Mouse (Mus musculus): ENCODE measurements around the gene March1. TPM values are rescaled to one million over a fixed set of nuclear protein-coding genes. Genes with fewer than 3 reads are reported as not detected.

March1 gene
- polyA plus RNA-seq, 1 experiment: 0.09 TPM

DNA sequence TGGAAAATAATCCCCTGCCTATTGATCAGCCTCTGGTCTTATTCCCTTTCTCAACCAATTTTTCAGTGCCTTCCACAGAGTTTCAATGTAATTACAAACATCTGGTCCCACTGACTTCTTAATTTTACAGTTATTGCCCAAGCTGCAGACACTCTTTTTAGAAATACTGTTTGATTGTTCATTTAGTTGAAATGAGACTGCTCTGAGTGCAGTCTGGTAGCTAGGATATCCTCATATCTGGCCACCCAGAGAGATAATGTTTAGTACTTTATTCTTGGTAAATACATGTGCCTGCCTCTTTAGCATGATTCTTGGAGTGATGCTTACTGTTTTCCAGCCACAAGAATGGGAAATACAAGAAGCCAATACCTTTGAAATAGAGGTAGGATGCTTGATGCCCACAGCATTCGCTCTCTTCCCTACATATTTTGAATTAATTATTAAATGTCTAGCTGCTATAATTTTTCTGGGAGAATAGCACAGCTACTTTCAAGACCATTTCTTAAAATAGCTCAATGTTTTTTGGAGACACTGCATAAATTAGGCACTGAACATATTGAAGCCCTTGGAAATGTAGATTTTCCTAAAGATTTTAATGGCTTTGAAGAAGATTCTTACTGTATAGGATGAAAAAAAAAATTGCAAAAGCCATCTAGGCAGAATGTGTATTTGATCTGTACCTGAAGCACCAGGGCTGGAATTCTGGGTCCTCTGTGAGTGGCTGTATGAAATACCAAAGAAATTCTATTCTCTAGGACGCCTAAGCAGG lies 549.9 kb downstream of the March1 start:
- TF ChIP-seq GATA1 (IDR thresholded peaks at IDR 0.05; ENCODE audit: borderline replicate concordance, low read length) (no peak), FLI1 (IDR thresholded peaks at IDR 0.05; ENCODE audit: low read length) (no peak)
- no peaks in the 10 kb centered on the region for H3K27me3 ChIP-seq (replicated peaks)
- H3K9me3 ChIP-seq: peaks cover 5% of the 10 kb centered on the region; the same call in 1 of the 2 replicates
- no peaks in the 10 kb centered on the region for H3K36me3 ChIP-seq (replicated peaks; ENCODE audit: low read length)
- no peaks in the 10 kb centered on the region for H3K4me1 ChIP-seq
- H3K4me3 ChIP-seq (replicated peaks): no peak overlapping the region

DNA sequence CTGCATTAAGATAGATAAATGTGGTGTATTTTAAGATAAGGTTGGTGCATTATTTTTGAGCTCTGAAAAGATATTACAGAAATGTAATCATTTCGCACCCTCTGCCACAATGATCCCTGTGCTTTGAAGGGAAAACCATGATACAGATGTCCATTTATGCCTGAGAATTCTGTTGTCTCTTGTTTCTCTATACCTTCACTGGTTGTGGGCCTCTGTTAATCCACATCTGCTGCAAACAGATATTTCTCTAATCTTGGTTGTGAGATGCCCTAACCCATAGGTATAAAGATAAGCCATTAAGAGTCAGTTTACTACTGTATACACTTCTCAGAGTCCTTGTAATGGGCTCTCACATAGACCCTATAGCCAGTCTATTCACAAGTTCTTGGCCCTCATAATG lies 561.6 kb downstream of the March1 start:
- Histone ChIP-seq H3K27me3 (replicated peaks) (no peaks in the 10 kb centered on the region), H3K4me3 (replicated peaks) (no peak overlapping the region), H3K9me3 (no peaks in the 10 kb centered on the region), H3K36me3 (replicated peaks; ENCODE audit: low read length) (no peaks in the 10 kb centered on the region), H3K4me1 (no peaks in the 10 kb centered on the region)
- no peak for TF ChIP-seq GATA1 (IDR thresholded peaks at IDR 0.05; ENCODE audit: borderline replicate concordance, low read length)
- TF ChIP-seq FLI1 (IDR thresholded peaks at IDR 0.05; ENCODE audit: low read length): no peak

DNA sequence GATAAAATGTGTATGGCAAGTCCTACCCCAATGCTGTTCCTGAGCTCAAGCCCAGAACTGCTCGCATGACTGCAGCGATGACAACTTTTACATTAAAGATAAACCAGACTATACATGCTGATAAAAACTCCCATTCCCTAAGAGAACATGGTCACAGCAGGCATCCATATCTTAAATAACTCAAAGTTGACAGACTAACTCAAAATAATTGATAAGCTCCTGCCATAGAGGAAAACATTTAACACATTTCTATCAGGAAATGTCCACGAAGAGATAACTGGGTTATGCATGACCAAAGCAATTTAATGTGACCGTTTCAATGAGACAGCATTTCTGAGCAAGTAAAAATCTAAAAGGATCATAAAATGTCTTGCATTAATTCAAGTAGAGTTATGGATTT lies 563.6 kb downstream of the March1 start:
- TF ChIP-seq FLI1 (IDR thresholded peaks at IDR 0.05; ENCODE audit: low read length) (no peak), GATA1 (IDR thresholded peaks at IDR 0.05; ENCODE audit: borderline replicate concordance, low read length) (no peak)
- H3K4me1 ChIP-seq: no peaks in the 10 kb centered on the region

DNA sequence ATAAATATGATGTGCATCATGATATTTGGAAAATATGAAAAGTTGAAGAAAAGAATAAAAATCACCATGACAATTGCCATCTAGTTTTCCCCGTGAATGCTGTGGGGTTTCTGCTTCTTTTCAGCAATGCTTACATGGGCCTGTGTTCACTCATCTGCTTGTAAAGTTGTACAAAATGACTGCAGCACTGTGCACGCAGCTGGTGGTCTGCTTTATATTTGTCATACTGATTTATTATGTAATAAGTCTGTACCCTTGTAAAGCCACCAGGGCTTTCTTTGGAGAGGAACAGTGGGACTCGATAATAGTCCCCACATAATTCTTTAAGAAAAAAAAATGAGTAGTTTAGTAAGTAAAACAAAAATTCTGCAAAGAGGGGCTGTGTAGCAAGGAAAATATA lies 564.6 kb downstream of the March1 start:
- no peaks in the 10 kb centered on the region for H3K9me3 ChIP-seq
- H3K4me1 ChIP-seq: no peaks in the 10 kb centered on the region
- no peaks in the 10 kb centered on the region for H3K36me3 ChIP-seq (replicated peaks; ENCODE audit: low read length)
- no peak overlapping the region for H3K4me3 ChIP-seq (replicated peaks)
- H3K27me3 ChIP-seq (replicated peaks): no peaks in the 10 kb centered on the region
- TF ChIP-seq GATA1 (IDR thresholded peaks at IDR 0.05; ENCODE audit: borderline replicate concordance, low read length) (no peak), FLI1 (IDR thresholded peaks at IDR 0.05; ENCODE audit: low read length) (no peak)

More for the DNA sequence above, 563.6 kb downstream of the March1 start:
- no peaks in the 10 kb centered on the region for H3K36me3 ChIP-seq (replicated peaks; ENCODE audit: low read length)
- H3K9me3 ChIP-seq: no peaks in the 10 kb centered on the region
- H3K4me3 ChIP-seq (replicated peaks): no peak overlapping the region
- no peaks in the 10 kb centered on the region for H3K27me3 ChIP-seq (replicated peaks)

DNA sequence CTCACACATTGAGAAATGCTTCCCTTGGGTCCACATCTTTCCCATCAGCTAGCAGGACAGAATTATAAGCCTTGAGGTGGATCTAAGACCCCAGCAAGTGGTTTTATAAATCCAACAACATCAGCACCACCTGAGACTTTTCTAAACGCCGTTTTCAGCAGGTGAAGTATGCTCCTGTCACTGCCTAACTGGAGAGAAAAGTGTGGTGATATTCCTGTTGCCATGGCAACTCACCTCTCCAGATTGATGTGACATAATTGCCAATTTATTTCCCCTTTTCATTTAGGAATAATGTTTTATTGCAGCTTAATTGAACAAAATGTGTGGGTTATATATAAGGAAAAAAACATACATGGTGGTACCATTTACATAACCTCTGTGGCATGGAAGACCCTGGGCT lies 565.8 kb downstream of the March1 start:
- Histone ChIP-seq H3K27me3 (replicated peaks) (no peaks in the 10 kb centered on the region), H3K36me3 (replicated peaks; ENCODE audit: low read length) (no peaks in the 10 kb centered on the region), H3K9me3 (no peaks in the 10 kb centered on the region), H3K4me3 (replicated peaks) (no peak overlapping the region), H3K4me1 (no peaks in the 10 kb centered on the region)
- no peak for TF ChIP-seq GATA1 (IDR thresholded peaks at IDR 0.05; ENCODE audit: borderline replicate concordance, low read length)
- TF ChIP-seq FLI1 (IDR thresholded peaks at IDR 0.05; ENCODE audit: low read length): no peak

DNA sequence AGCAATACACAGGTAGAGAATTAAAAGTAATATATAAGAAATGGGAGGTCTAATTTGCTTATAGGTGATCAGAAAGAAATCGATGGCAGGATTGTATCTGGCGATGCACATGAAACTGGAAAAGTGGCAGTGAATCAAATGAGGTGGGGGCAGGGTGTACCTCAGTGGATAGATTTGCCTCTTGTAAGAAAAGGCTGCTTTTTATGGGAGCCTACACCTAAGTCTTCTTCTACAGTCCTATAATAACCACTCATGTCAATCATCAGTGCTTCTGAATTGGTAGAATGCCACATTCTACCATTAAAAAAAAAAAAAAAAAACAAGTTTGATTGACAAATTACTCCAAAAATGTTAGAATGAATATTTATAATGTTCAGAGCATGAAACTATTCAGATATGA lies 567.5 kb downstream of the March1 start:
- Histone ChIP-seq H3K36me3 (replicated peaks; ENCODE audit: low read length) (no peaks in the 10 kb centered on the region), H3K4me1 (no peaks in the 10 kb centered on the region), H3K9me3 (no peaks in the 10 kb centered on the region), H3K4me3 (replicated peaks) (no peak overlapping the region), H3K27me3 (replicated peaks) (no peaks in the 10 kb centered on the region)
- TF ChIP-seq GATA1 (IDR thresholded peaks at IDR 0.05; ENCODE audit: borderline replicate concordance, low read length) (no peak), FLI1 (IDR thresholded peaks at IDR 0.05; ENCODE audit: low read length) (no peak)

DNA sequence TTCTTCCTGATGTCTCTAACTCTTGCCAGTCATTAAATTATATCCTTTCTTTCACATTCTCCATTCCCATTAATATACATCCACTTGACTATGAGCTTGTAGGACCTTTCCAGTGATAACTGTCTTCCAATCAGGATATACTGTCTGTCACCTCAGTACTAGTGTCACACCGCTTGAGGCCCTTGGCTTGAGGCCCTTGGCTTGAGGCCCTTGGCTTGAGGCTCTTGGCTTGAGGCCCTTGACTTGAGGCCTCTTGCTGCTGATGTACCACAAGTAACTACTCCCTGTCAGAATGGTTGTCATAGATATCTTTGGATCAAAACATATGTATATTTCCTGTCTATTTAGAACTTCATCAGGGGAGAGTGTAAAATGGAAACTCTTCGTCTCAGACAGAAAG lies 576.7 kb downstream of the March1 start:
- no peaks in the 10 kb centered on the region for H3K36me3 ChIP-seq (replicated peaks; ENCODE audit: low read length)
- no peaks in the 10 kb centered on the region for H3K4me1 ChIP-seq
- H3K9me3 ChIP-seq: no peaks in the 10 kb centered on the region
- TF ChIP-seq FLI1 (IDR thresholded peaks at IDR 0.05; ENCODE audit: low read length) (no peak), GATA1 (IDR thresholded peaks at IDR 0.05; ENCODE audit: borderline replicate concordance, low read length) (no peak)
- H3K4me3 ChIP-seq (replicated peaks): no peak overlapping the region
- no peaks in the 10 kb centered on the region for H3K27me3 ChIP-seq (replicated peaks)

DNA sequence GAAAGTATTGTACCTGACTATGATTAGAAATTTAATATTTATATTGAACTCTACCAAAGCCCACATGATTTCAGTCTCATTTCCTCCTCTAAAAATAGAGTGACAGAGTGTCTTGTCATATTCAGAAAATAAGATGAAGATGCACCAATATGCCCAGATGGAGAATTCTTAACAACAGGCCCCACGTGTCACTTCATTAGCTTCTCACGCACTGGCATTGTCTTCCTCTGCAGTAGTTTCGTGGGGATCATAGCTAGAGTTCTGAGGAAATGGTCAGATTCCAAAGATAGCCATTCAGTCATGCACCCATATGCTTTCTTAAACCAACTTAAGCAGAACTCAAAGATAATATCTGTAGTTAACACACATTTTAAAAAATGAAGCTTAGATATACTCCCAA lies 582.5 kb downstream of the March1 start:
- no peak for TF ChIP-seq GATA1 (IDR thresholded peaks at IDR 0.05; ENCODE audit: borderline replicate concordance, low read length)
- no peak for TF ChIP-seq FLI1 (IDR thresholded peaks at IDR 0.05; ENCODE audit: low read length)

DNA sequence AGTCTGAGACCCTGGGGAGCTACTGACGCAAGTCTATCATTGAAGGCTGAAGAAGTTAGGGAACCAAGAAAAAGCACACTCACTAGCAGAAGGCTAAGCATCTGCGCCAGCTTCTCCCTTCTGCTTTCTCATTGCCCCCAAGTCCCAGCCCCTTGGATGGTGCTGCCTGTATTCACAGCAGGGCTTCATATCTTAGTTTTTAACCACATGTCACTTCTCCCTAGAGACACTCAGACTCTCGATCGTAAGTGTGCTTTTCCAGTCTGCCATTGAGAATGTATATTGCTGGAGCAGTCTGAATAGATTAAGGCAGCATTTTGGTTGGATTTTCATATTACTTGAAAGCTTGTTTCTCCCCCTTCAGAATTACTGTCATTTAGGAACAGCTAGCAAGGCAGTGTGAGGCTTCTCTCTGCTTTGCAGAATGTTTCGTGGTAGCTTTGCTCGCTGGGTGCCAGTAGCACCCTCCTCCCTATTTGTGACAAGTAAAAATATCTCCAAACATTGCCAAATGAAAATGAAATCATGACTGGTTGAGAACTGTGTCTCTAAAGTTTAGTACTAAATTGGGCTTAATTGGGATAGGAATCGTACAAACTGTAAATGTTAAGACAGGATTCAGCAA lies 586.2 kb downstream of the March1 start:
- H3K9me3 ChIP-seq: 0 out of 2 replicates have a peak, but pooled peaks cover 3% of the 10 kb centered on the region
- no peaks in the 10 kb centered on the region for H3K27me3 ChIP-seq (replicated peaks)
- H3K4me3 ChIP-seq (replicated peaks): no peak overlapping the region
- H3K4me1 ChIP-seq: no peaks in the 10 kb centered on the region
- TF ChIP-seq FLI1 (IDR thresholded peaks at IDR 0.05; ENCODE audit: low read length): no peak
- no peaks in the 10 kb centered on the region for H3K36me3 ChIP-seq (replicated peaks; ENCODE audit: low read length)

More for the DNA sequence above, 582.5 kb downstream of the March1 start:
- Histone ChIP-seq H3K9me3 (0 out of 2 replicates have a peak, but pooled peaks cover 3% of the 10 kb centered on the region), H3K36me3 (replicated peaks; ENCODE audit: low read length) (no peaks in the 10 kb centered on the region), H3K4me1 (no peaks in the 10 kb centered on the region), H3K4me3 (replicated peaks) (no peak overlapping the region), H3K27me3 (replicated peaks) (no peaks in the 10 kb centered on the region)

DNA sequence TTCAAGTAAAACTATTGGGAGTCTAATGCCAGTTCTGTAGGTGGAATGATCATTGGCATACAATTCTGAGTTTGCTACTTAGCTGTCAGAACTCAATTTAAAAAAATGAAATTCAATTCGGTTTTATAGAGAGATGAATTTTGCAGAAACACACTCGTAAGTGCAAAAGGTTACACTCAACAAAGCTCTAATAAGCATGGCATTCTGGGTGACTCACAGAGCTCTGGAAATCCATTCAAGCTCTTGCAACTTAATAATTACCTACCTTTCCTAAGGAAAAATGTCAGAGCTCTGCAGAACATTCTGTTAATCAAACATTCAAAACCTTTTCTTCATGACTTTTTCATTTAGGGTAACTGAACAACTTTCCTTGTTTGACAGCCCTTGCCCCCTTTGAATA lies 591.9 kb downstream of the March1 start:
- H3K4me1 ChIP-seq: no peaks in the 10 kb centered on the region
- H3K9me3 ChIP-seq: 0 out of 2 replicates have a peak, but pooled peaks cover 3% of the 10 kb centered on the region
- TF ChIP-seq GATA1 (IDR thresholded peaks at IDR 0.05; ENCODE audit: borderline replicate concordance, low read length): no peak
- TF ChIP-seq FLI1 (IDR thresholded peaks at IDR 0.05; ENCODE audit: low read length): no peak
- H3K27me3 ChIP-seq (replicated peaks): no peaks in the 10 kb centered on the region
- H3K4me3 ChIP-seq (replicated peaks): no peak overlapping the region
- H3K36me3 ChIP-seq (replicated peaks; ENCODE audit: low read length): no peaks in the 10 kb centered on the region

Data from megakaryocyte, embryonic 14.5 days (primary cell).